ENCODE assay signal across 9 mouse cellular contexts in the genomic region with DNA sequence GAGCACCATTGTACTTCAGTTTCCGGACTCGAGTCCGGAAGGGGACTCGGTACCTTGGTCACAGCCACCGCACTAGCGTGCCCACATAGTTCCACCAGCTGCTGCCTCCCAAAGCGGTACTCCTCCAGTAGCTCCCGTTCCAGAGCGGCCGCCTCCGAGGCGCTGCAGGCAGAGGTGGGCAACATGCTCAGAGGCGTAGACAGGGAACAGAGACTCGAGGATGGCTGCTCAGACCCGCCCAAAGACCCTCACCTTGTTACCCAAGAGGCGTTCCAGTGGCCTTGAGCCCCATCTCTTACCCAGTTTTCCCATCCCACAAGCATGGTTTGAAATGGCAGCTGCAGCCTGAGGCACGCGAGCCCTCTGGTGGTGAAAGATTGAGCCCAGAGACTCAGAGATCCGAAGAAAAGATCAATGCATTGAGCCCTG. TPM values are rescaled to one million over a fixed set of nuclear protein-coding genes. Genes with fewer than 3 reads are reported as not detected.
DNase-seq lines count a peak whose midpoint lies in the region; ATAC-seq lines count a peak whose summit lies in the region.
"Had no signal": no experiment of that assay in that cellular context is flagged by ENCODE, and none has a peak within 500 bp of the region (broad histone marks: within the 10 kb centered on the region; RNA-seq: fewer than 3 reads in every experiment).

No protein-coding gene starts in this region.

- DNase-seq in kidney, adult 18-20 months = peak; percentile 46
- DNase-seq in kidney, adult 9 months = no peak
- peak; percentile 58 for DNase-seq in NIH3T3 (ENCODE audit: low read depth)
- DNase-seq in embryonic facial prominence, embryonic 14.5 days (ENCODE audit: low spot score) = peak; percentile 36
- DNase-seq in layer of hippocampus, postnatal 14 days (ENCODE audit: low spot score in 2 of 2) = peak; percentile 68 to 70
- peak; percentile 42 for DNase-seq in thymus, postnatal 0 days (ENCODE audit: low spot score)
- no peak for DNase-seq in ovary, postnatal 36 days (ENCODE audit: low spot score)

- no peak overlapping the region for H3K4me2 ChIP-seq in embryonic facial prominence, embryonic 14.5 days (ENCODE audit: low read depth, low read length)
- H3K4me2 ChIP-seq: stomach, embryonic 15.5 days had no signal

- no peaks in the 10 kb centered on the region for H3K9me3 ChIP-seq in embryonic facial prominence, embryonic 14.5 days (ENCODE audit: control insufficient read depth, low read length)
- H3K9me3 ChIP-seq: stomach, embryonic 15.5 days had no signal

- H3K9ac ChIP-seq in embryonic facial prominence, embryonic 14.5 days (ENCODE audit: low read depth, low read length) = no peak overlapping the region
- H3K9ac ChIP-seq: stomach, embryonic 15.5 days had no signal

- no peak overlapping the region for H3K4me3 ChIP-seq in embryonic facial prominence, embryonic 14.5 days (ENCODE audit: low read depth, low read length)
- H3K4me3 ChIP-seq: stomach, embryonic 15.5 days had no signal

- 41% methylated on average over 15 of the region's 19 CpGs for WGBS in embryonic facial prominence, embryonic 14.5 days

- H3K4me1 ChIP-seq in embryonic facial prominence, embryonic 14.5 days (ENCODE audit: control insufficient read depth, insufficient read depth, low read length) = peaks cover 11% of the 10 kb centered on the region; the same call in 1 of the 2 replicates

- H3K27me3 ChIP-seq in embryonic facial prominence, embryonic 14.5 days (replicated peaks; ENCODE audit: control insufficient read depth, insufficient read depth, low read length) = peaks cover 54% of the 10 kb centered on the region

- no peak for ATAC-seq in embryonic facial prominence, embryonic 14.5 days (ENCODE audit: low read depth)
- ATAC-seq in megakaryocyte-erythroid progenitor cell, adult 5-6 weeks (replicated peaks; ENCODE audit: low FRiP score, low TSS enrichment, poor library complexity, severe bottlenecking) = peak; percentile 35; the same call in 1 of the 2 replicates

- H3K36me3 ChIP-seq in embryonic facial prominence, embryonic 14.5 days (ENCODE audit: control insufficient read depth, insufficient read depth, low read length) = peaks cover 21% of the 10 kb centered on the region; the same call in 1 of the 2 replicates

- no peak overlapping the region for H3K27ac ChIP-seq in embryonic facial prominence, embryonic 14.5 days (replicated peaks; ENCODE audit: low read depth, low read length)
- H3K27ac ChIP-seq: stomach, embryonic 15.5 days had no signal

RNA-seq across cellular contexts. Expression of a gene that starts 3.3 kb away (rescaled TPM):
- polyA plus RNA-seq in embryonic facial prominence, embryonic 14.5 days (2014; fragmentation: Nextera tagmentation; extraction: Ambion mirVana) = 1.1 and 1.3 TPM in 2 replicates
- total RNA-seq in layer of hippocampus, postnatal 14 days (2021) = 1 to 10 TPM; 1.6 to 2.4 TPM
- not detected in 2 replicates for total RNA-seq in megakaryocyte-erythroid progenitor cell, adult 5-6 weeks (2014; fragmentation: Nextera tagmentation)
- not detected in 2 replicates for total RNA-seq in megakaryocyte-erythroid progenitor cell, adult 5-6 weeks (2017)
- 0.09 and 0.16 TPM in 2 replicates for polyA plus RNA-seq in thymus, postnatal 0 days (2015; fragmentation: Nextera tagmentation; extraction: Ambion mirVana)

RNA-seq across cellular contexts. Expression of a gene that starts 11.2 kb away (rescaled TPM):
- 2.5 and 3.1 TPM in 2 replicates for polyA plus RNA-seq in embryonic facial prominence, embryonic 14.5 days (2014; fragmentation: Nextera tagmentation; extraction: Ambion mirVana)
- total RNA-seq in layer of hippocampus, postnatal 14 days (2021) = under 1 TPM; 0.25 to 0.48 TPM
- total RNA-seq in megakaryocyte-erythroid progenitor cell, adult 5-6 weeks (2014; fragmentation: Nextera tagmentation) = 1.4 TPM in 1 of 2 replicates, not detected in the other
- total RNA-seq in megakaryocyte-erythroid progenitor cell, adult 5-6 weeks (2017) = 0.15 TPM in 1 of 2 replicates, not detected in the other
- 5.0 and 5.1 TPM in 2 replicates for polyA plus RNA-seq in thymus, postnatal 0 days (2015; fragmentation: Nextera tagmentation; extraction: Ambion mirVana)

RNA-seq across cellular contexts. Expression of a gene that starts 11.5 kb away (rescaled TPM):
- polyA plus RNA-seq in embryonic facial prominence, embryonic 14.5 days (2014; fragmentation: Nextera tagmentation; extraction: Ambion mirVana) = 185 and 201 TPM in 2 replicates
- 100 to 1,000 TPM; 152 to 159 TPM for total RNA-seq in layer of hippocampus, postnatal 14 days (2021)
- 110 and 122 TPM in 2 replicates for total RNA-seq in megakaryocyte-erythroid progenitor cell, adult 5-6 weeks (2014; fragmentation: Nextera tagmentation)
- 91.6 and 99.6 TPM in 2 replicates for total RNA-seq in megakaryocyte-erythroid progenitor cell, adult 5-6 weeks (2017)
- polyA plus RNA-seq in thymus, postnatal 0 days (2015; fragmentation: Nextera tagmentation; extraction: Ambion mirVana) = 228 and 241 TPM in 2 replicates

RNA-seq across cellular contexts. Expression of a gene that starts 11.7 kb away (rescaled TPM):
- polyA plus RNA-seq in embryonic facial prominence, embryonic 14.5 days (2014; fragmentation: Nextera tagmentation; extraction: Ambion mirVana) = 3.6 and 3.8 TPM in 2 replicates
- total RNA-seq in layer of hippocampus, postnatal 14 days (2021) = 10 to 100 TPM; 19.8 to 24.6 TPM
- total RNA-seq in megakaryocyte-erythroid progenitor cell, adult 5-6 weeks (2014; fragmentation: Nextera tagmentation) = not detected in 2 replicates
- not detected in 2 replicates for total RNA-seq in megakaryocyte-erythroid progenitor cell, adult 5-6 weeks (2017)
- 3.7 and 4.0 TPM in 2 replicates for polyA plus RNA-seq in thymus, postnatal 0 days (2015; fragmentation: Nextera tagmentation; extraction: Ambion mirVana)

RNA-seq across cellular contexts. Expression of a gene that starts 58.5 kb away (rescaled TPM):
- 8.4 and 9.0 TPM in 2 replicates for polyA plus RNA-seq in embryonic facial prominence, embryonic 14.5 days (2014; fragmentation: Nextera tagmentation; extraction: Ambion mirVana)
- total RNA-seq in layer of hippocampus, postnatal 14 days (2021) = 10 to 100 TPM; 17.1 to 19.7 TPM
- total RNA-seq in megakaryocyte-erythroid progenitor cell, adult 5-6 weeks (2014; fragmentation: Nextera tagmentation) = 65.9 and 72.8 TPM in 2 replicates
- 20.7 and 33.7 TPM in 2 replicates for total RNA-seq in megakaryocyte-erythroid progenitor cell, adult 5-6 weeks (2017)
- 15.1 and 18.3 TPM in 2 replicates for polyA plus RNA-seq in thymus, postnatal 0 days (2015; fragmentation: Nextera tagmentation; extraction: Ambion mirVana)

Comparison
In these comparisons a context has a peak if more than half of its experiments do, and no peak if none do; other contexts are left out.
1. DNase-seq: peak in kidney, adult 18-20 months (single experiment), NIH3T3 (single experiment), embryonic facial prominence, embryonic 14.5 days (single experiment), layer of hippocampus, postnatal 14 days (2 of 2) and thymus, postnatal 0 days (single experiment); none in kidney, adult 9 months (single experiment) and ovary, postnatal 36 days (single experiment).